In genomic region chr10:94970221-94970620, GRCm38 (mm10) we compare ENCODE assay signal across 19 mouse cellular contexts. TPM values are rescaled to one million over a fixed set of nuclear protein-coding genes. Genes with fewer than 3 reads are reported as not detected.
DNase-seq lines count a peak whose midpoint lies in the region; ATAC-seq lines count a peak whose summit lies in the region.
"Had no signal": no experiment of that assay in that cellular context is flagged by ENCODE, and none has a peak within 500 bp of the region (broad histone marks: within the 10 kb centered on the region; RNA-seq: fewer than 3 reads in every experiment).

No protein-coding gene starts in this region.

- H3K4me2 ChIP-seq in forebrain, embryonic 12.5 days, result no peak overlapping the region
- H3K4me2 ChIP-seq: embryonic facial prominence, embryonic 12.5 days; heart, embryonic 11.5 days; heart, embryonic 15.5 days; hindbrain, embryonic 14.5 days had no signal

- H3K36me3 ChIP-seq in forebrain, embryonic 12.5 days (replicated peaks), result no peaks in the 10 kb centered on the region
- H3K36me3 ChIP-seq: embryonic facial prominence, embryonic 12.5 days; heart, embryonic 15.5 days had no signal

- intact Hi-C loops in left cerebral cortex, postnatal 14 days (cut with DNase I), result no loop called here

- DNase-seq in frontal cortex, adult 2 months (ENCODE audit: extremely low spot score in 1 of 2, low spot score in 1 of 2), result peak; percentile 54 to 60
- no peak for DNase-seq in frontal cortex, postnatal 14 days (ENCODE audit: low spot score in 2 of 2)
- DNase-seq in right cerebral cortex, postnatal 25 days, result peak; percentile 40
- DNase-seq in right cerebral cortex, postnatal 14 days, result no peak
- peak; percentile 25 to 67 for DNase-seq in left cerebral cortex, postnatal 14 days (ENCODE audit: low spot score in 2 of 2)
- DNase-seq in kidney, postnatal 25 days, result no peak
- DNase-seq: adrenal gland, postnatal 10 days; cerebellum, adult 11-12 months; cerebellum, adult 9-10 months; cerebellum, postnatal 25 days; gastrocnemius, postnatal 14 days; heart, adult 2 months; heart, postnatal 14 days had no signal

- H3K9me3 ChIP-seq in forebrain, embryonic 12.5 days, result no peaks in the 10 kb centered on the region
- H3K9me3 ChIP-seq: embryonic facial prominence, embryonic 12.5 days; heart, embryonic 15.5 days had no signal

- H3K27me3 ChIP-seq in forebrain, embryonic 12.5 days, result no peaks in the 10 kb centered on the region
- H3K27me3 ChIP-seq: embryonic facial prominence, embryonic 12.5 days; heart, embryonic 15.5 days had no signal

- WGBS in forebrain, embryonic 12.5 days, result 83% methylated on average over 6 of the region's 6 CpGs

- no peak overlapping the region for H3K27ac ChIP-seq in forebrain, embryonic 12.5 days
- H3K27ac ChIP-seq: embryonic facial prominence, embryonic 12.5 days; heart, adult 2 months; heart, embryonic 15.5 days; hindbrain, embryonic 14.5 days had no signal

- no peak overlapping the region for H3K4me3 ChIP-seq in forebrain, embryonic 12.5 days (replicated peaks)
- H3K4me3 ChIP-seq: embryonic facial prominence, embryonic 12.5 days; heart, adult 2 months; heart, embryonic 15.5 days had no signal

- H3K9ac ChIP-seq in forebrain, embryonic 12.5 days, result no peak overlapping the region
- H3K9ac ChIP-seq: embryonic facial prominence, embryonic 12.5 days; heart, embryonic 15.5 days; hindbrain, embryonic 14.5 days had no signal

- 0 out of 2 replicates have a peak, but pooled peaks cover 4% of the 10 kb centered on the region for H3K4me1 ChIP-seq in forebrain, embryonic 12.5 days
- H3K4me1 ChIP-seq: embryonic facial prominence, embryonic 12.5 days had no signal

- no peak for ATAC-seq in forebrain, embryonic 12.5 days (ENCODE audit: low FRiP score)
- ATAC-seq: forebrain, embryonic 16.5 days had no signal

RNA-seq across cellular contexts. Expression of gene Plxnc1, which starts 25.6 kb away (rescaled TPM):
- 15.0 and 16.7 TPM in 2 replicates for polyA plus RNA-seq in frontal cortex, adult 2 months (2012; rRNA removed)
- total RNA-seq in left cerebral cortex, postnatal 14 days (2021), result 10 to 100 TPM; 39.2 to 40.9 TPM
- 7.3 and 8.8 TPM in 2 replicates for polyA plus RNA-seq in forebrain, embryonic 12.5 days (2016; fragmentation: Nextera tagmentation; extraction: Ambion mirVana)

Comparison
In these comparisons a context has a peak if more than half of its experiments do, and no peak if none do; other contexts are left out.
1. DNase-seq: peak in frontal cortex, adult 2 months (2 of 2), right cerebral cortex, postnatal 25 days (single experiment) and left cerebral cortex, postnatal 14 days (2 of 2); none in frontal cortex, postnatal 14 days (0 of 2), right cerebral cortex, postnatal 14 days (single experiment) and kidney, postnatal 25 days (0 of 2).